8 mouse cellular contexts compared by ENCODE assay signal in genomic region chr2:32394973-32395372, GRCm38 (mm10). TPM values are rescaled to one million over a fixed set of nuclear protein-coding genes. Genes with fewer than 3 reads are reported as not detected.
DNase-seq lines count a peak whose midpoint lies in the region; ATAC-seq and TF ChIP-seq lines count a peak whose summit lies in the region.

No protein-coding gene starts in this region.

- peak overlapping the region; percentile 89 for H3K27ac ChIP-seq in liver, embryonic 11.5 days (ENCODE audit: low read depth, low read length)

- peak; percentile 11 for TF ChIP-seq CTCF in C2C12 (IDR thresholded peaks at IDR 0.05; ENCODE audit: control insufficient read depth, insufficient read depth, insufficient read length)

- 4% methylated on average over 8 of the region's 8 CpGs for WGBS in liver, embryonic 11.5 days

- no peaks in the 10 kb centered on the region for H3K9me3 ChIP-seq in liver, embryonic 11.5 days (ENCODE audit: control insufficient read depth, low read length)

- H3K4me3 ChIP-seq in C2C12 (ENCODE audit: insufficient read depth, poor library complexity, severe bottlenecking) (peak overlapping the region; percentile 86), myocyte (peak overlapping the region; percentile 83)
- H3K4me3 ChIP-seq in liver, embryonic 11.5 days (ENCODE audit: low read depth, low read length): peak overlapping the region; percentile 95

- H3K79me3 ChIP-seq in C2C12 (ENCODE audit: low read depth): peaks cover 18% of the 10 kb centered on the region

- no peaks in the 10 kb centered on the region for H3K27me3 ChIP-seq in C2C12 (ENCODE audit: control insufficient read depth, insufficient read depth, insufficient read length)
- H3K27me3 ChIP-seq in liver, embryonic 11.5 days (replicated peaks; ENCODE audit: control insufficient read depth, insufficient read depth, low read length): no peaks in the 10 kb centered on the region
- H3K27me3 ChIP-seq in myocyte (ENCODE audit: control insufficient read depth, insufficient read depth, insufficient read length): no peaks in the 10 kb centered on the region

- H3ac ChIP-seq in C2C12 (ENCODE audit: control insufficient read depth, insufficient read length, low read depth) (peak overlapping the region; percentile 71), myocyte (ENCODE audit: control insufficient read depth, insufficient read length) (peak overlapping the region; percentile 59)

- peak overlapping the region; percentile 77 for H3K4me2 ChIP-seq in liver, embryonic 11.5 days
- H3K4me2 ChIP-seq in myocyte (ENCODE audit: low read depth): peak overlapping the region; percentile 91

- H3K9ac ChIP-seq in liver, embryonic 11.5 days (ENCODE audit: low read depth, low read length): peak overlapping the region; percentile 87

- DNase-seq in adrenal gland, postnatal 14 days: peak; percentile 61
- no peak for DNase-seq in adrenal gland, adult 8-10 months
- DNase-seq in embryo, embryonic 11.5 days (ENCODE audit: low read depth, low spot score): peak; percentile 22
- no peak for DNase-seq in liver, embryonic 11.5 days (ENCODE audit: low spot score)
- no peak for DNase-seq in urinary bladder, postnatal 36 days (ENCODE audit: low spot score in 2 of 2)

- ATAC-seq in hematopoietic stem cell, adult 5-6 weeks (replicated peaks in 1 of 2; ENCODE audit: insufficient read depth in 1 of 2, low FRiP score in 2 of 2, low TSS enrichment in 1 of 2, low read depth in 1 of 2, poor library complexity in 2 of 2, severe bottlenecking in 2 of 2): peak; percentile 19 to 37; a peak in 1 of 4 replicates
- ATAC-seq in liver, embryonic 11.5 days (replicated peaks; ENCODE audit: low FRiP score): peak; percentile 43

- no peak for TF ChIP-seq POLR2A in myocyte (IDR thresholded peaks at IDR 0.05; ENCODE audit: insufficient read length, low read depth)

- H3K36me3 ChIP-seq in C2C12 (ENCODE audit: control insufficient read depth, insufficient read depth) (peaks cover 9% of the 10 kb centered on the region), myocyte (ENCODE audit: control insufficient read depth, insufficient read depth) (no peaks in the 10 kb centered on the region)
- H3K36me3 ChIP-seq in liver, embryonic 11.5 days (ENCODE audit: control insufficient read depth, insufficient read depth, low read length): no peaks in the 10 kb centered on the region; the same call in 1 of the 2 replicates

- H3K79me2 ChIP-seq in C2C12 (ENCODE audit: control insufficient read depth, insufficient read depth): peaks cover 30% of the 10 kb centered on the region
- H3K79me2 ChIP-seq in myocyte (ENCODE audit: control insufficient read depth, insufficient read depth): peaks cover 23% of the 10 kb centered on the region

- H3K4me1 ChIP-seq in liver, embryonic 11.5 days (replicated peaks; ENCODE audit: control insufficient read depth, insufficient read depth, low read length): peaks cover 16% of the 10 kb centered on the region

TF ChIP-seq in C2C12, 6 proteins besides CTCF, POLR2A, EP300 and RAD21:
- no peak for TF ChIP-seq CEBPB (IDR thresholded peaks at IDR 0.05; ENCODE audit: low read depth)
- no peak for TF ChIP-seq USF1 (IDR thresholded peaks at IDR 0.05; ENCODE audit: low read depth)
- TF ChIP-seq MAX (IDR thresholded peaks at IDR 0.05): no peak
- TF ChIP-seq FOSL1 (IDR thresholded peaks at IDR 0.05; ENCODE audit: insufficient read depth, low read length, poor library complexity, severe bottlenecking): no peak
- no peak for TF ChIP-seq MYOD1 (IDR thresholded peaks at IDR 0.05; ENCODE audit: control insufficient read depth, insufficient read length, low read depth)
- TF ChIP-seq MYOG (IDR thresholded peaks at IDR 0.05; ENCODE audit: control insufficient read depth, extremely low read depth, insufficient read length): no peak

TF ChIP-seq in myocyte, 11 proteins besides CTCF, POLR2A, EP300 and RAD21:
- no peak for TF ChIP-seq POLR2AphosphoS2 (IDR thresholded peaks at IDR 0.05; ENCODE audit: insufficient read length, low read depth)
- TF ChIP-seq MYOG (IDR thresholded peaks at IDR 0.05; ENCODE audit: control insufficient read depth in 1 of 3, insufficient read depth in 1 of 3, insufficient read length in 2 of 3, low read depth in 2 of 3): no peak

RNA-seq across cellular contexts. Expression of gene Ptges2, which starts 0.7 kb away (rescaled TPM):
- 75.8 and 80.5 TPM in 2 replicates for total RNA-seq in adrenal gland, postnatal 14 days (2021)
- total RNA-seq in adrenal gland, adult 8-10 months (2022): 10 to 100 TPM; 42.2 to 52.5 (median 51.1) TPM
- 39.1 TPM for polyA plus RNA-seq in C2C12 (2012; fragmentation: generic; extraction: Trizol)
- total RNA-seq in hematopoietic stem cell, adult 5-6 weeks (2017): 3.5 and 8.7 TPM in 2 replicates
- polyA plus RNA-seq in liver, embryonic 11.5 days (2014; fragmentation: Nextera tagmentation; extraction: Ambion mirVana): 23.0 and 23.6 TPM in 2 replicates
- 50.6 TPM for polyA plus RNA-seq in myocyte (2012; fragmentation: generic; extraction: Trizol)

RNA-seq across cellular contexts. Expression of gene Lcn2, which starts 6.9 kb away (rescaled TPM):
- 7.1 and 9.6 TPM in 2 replicates for total RNA-seq in adrenal gland, postnatal 14 days (2021)
- 1 to 10 TPM in 2 of 4 experiments, under 1 TPM in 2; 0.32 to 3.7 (median 1.3) TPM for total RNA-seq in adrenal gland, adult 8-10 months (2022)
- polyA plus RNA-seq in C2C12 (2012; fragmentation: generic; extraction: Trizol) (not detected), myocyte (2012; fragmentation: generic; extraction: Trizol) (0.02 TPM)
- 91.4 and 276 TPM in 2 replicates for total RNA-seq in hematopoietic stem cell, adult 5-6 weeks (2017)
- 8.0 and 9.9 TPM in 2 replicates for polyA plus RNA-seq in liver, embryonic 11.5 days (2014; fragmentation: Nextera tagmentation; extraction: Ambion mirVana)

RNA-seq across cellular contexts. Expression of gene 1110008P14Rik, which starts 13.2 kb away (rescaled TPM):
- 142 and 159 TPM in 2 replicates for total RNA-seq in adrenal gland, postnatal 14 days (2021)
- total RNA-seq in adrenal gland, adult 8-10 months (2022): 100 to 1,000 TPM; 120 to 179 (median 148) TPM
- 104 TPM for polyA plus RNA-seq in C2C12 (2012; fragmentation: generic; extraction: Trizol)
- total RNA-seq in hematopoietic stem cell, adult 5-6 weeks (2017): 2.5 and 6.8 TPM in 2 replicates
- polyA plus RNA-seq in liver, embryonic 11.5 days (2014; fragmentation: Nextera tagmentation; extraction: Ambion mirVana): 36.2 and 39.7 TPM in 2 replicates
- polyA plus RNA-seq in myocyte (2012; fragmentation: generic; extraction: Trizol): 153 TPM

RNA-seq across cellular contexts. Expression of gene Dnm1, which starts 41.8 kb away (rescaled TPM):
- total RNA-seq in adrenal gland, postnatal 14 days (2021): 18.9 and 26.7 TPM in 2 replicates
- total RNA-seq in adrenal gland, adult 8-10 months (2022): 10 to 100 TPM; 23.2 to 50.0 (median 34.4) TPM
- polyA plus RNA-seq in C2C12 (2012; fragmentation: generic; extraction: Trizol) (27.7 TPM), myocyte (2012; fragmentation: generic; extraction: Trizol) (44.0 TPM)
- total RNA-seq in hematopoietic stem cell, adult 5-6 weeks (2017): not detected in 2 replicates
- 9.3 and 10.0 TPM in 2 replicates for polyA plus RNA-seq in liver, embryonic 11.5 days (2014; fragmentation: Nextera tagmentation; extraction: Ambion mirVana)

RNA-seq across cellular contexts. Expression of gene Ciz1, which starts 42.8 kb away (rescaled TPM):
- 61.8 and 67.0 TPM in 2 replicates for total RNA-seq in adrenal gland, postnatal 14 days (2021)
- 100 to 1,000 TPM in 1 of 4 experiments, 10 to 100 TPM in 3; 71.6 to 115 (median 85.4) TPM for total RNA-seq in adrenal gland, adult 8-10 months (2022)
- polyA plus RNA-seq in C2C12 (2012; fragmentation: generic; extraction: Trizol) (43.5 TPM), myocyte (2012; fragmentation: generic; extraction: Trizol) (54.2 TPM)
- 76.7 and 78.2 TPM in 2 replicates for total RNA-seq in hematopoietic stem cell, adult 5-6 weeks (2017)
- 45.5 and 45.8 TPM in 2 replicates for polyA plus RNA-seq in liver, embryonic 11.5 days (2014; fragmentation: Nextera tagmentation; extraction: Ambion mirVana)

Comparison
In these comparisons a context has a peak if more than half of its experiments do, and no peak if none do; other contexts are left out.
1. DNase-seq: peak in adrenal gland, postnatal 14 days (single experiment) and embryo, embryonic 11.5 days (single experiment); none in adrenal gland, adult 8-10 months (single experiment), liver, embryonic 11.5 days (single experiment) and urinary bladder, postnatal 36 days (0 of 2).
2. RNA of gene 1110008P14Rik, which starts 13.2 kb away (total RNA-seq): 120 to 179 TPM in adrenal gland, adult 8-10 months and 142 to 159 TPM in adrenal gland, postnatal 14 days; 2.5 to 6.8 TPM in hematopoietic stem cell, adult 5-6 weeks; every median in the first group is over 10 times any median in the second.
3. Peak in every context shown above with its lines, with median percentiles within 50 percentile points of each other: H3K4me3 ChIP-seq.